Mouse (Mus musculus): ENCODE data around the gene Tas1r1. TPM values are rescaled to one million over a fixed set of nuclear protein-coding genes. Genes with fewer than 3 reads are reported as not detected.

The Tas1r1 gene
- polyA plus RNA-seq, 1 experiment, result 0.10 TPM

DNA sequence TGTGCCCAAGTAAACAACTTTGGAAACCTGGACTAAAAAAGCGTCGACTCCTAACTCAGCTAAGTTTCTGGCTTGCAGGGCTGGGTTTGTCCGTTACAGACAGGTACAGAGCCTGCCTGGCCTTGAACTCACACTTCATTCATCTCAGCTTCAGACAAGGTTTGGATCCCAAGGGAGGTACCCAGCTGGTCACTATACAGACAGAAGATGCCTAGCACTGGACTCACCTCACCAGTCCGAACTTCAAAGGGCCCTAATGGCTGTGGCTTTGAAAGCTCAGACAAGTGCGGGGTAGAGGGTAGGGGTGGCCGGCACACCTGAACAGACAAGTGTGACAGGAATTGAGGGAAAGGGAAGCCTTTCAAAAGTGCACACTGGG lies 49.3 kb downstream of the Tas1r1 start:
- no peaks in the 10 kb centered on the region for H3K27me3 ChIP-seq (ENCODE audit: control insufficient read depth, insufficient read depth, low read length)
- peaks cover 18% of the 10 kb centered on the region for H3K4me1 ChIP-seq (ENCODE audit: control insufficient read depth, insufficient read depth, low read length)
- 35% methylated on average over 6 of the region's 6 CpGs for WGBS
- no peak for TF ChIP-seq CTCF (IDR thresholded peaks at IDR 0.05; ENCODE audit: borderline replicate concordance, insufficient read depth, low read depth, low read length)
- TF ChIP-seq POLR2A (IDR thresholded peaks at IDR 0.05; ENCODE audit: borderline replicate concordance, insufficient read depth, low read length), result no peak
- H3K27ac ChIP-seq (ENCODE audit: insufficient read depth, low read length), result no peak overlapping the region
- DNase-seq, result no peak
- peak overlapping the region; percentile 77 for H3K4me3 ChIP-seq (replicated peaks; ENCODE audit: insufficient read depth, low read depth, low read length)

DNA sequence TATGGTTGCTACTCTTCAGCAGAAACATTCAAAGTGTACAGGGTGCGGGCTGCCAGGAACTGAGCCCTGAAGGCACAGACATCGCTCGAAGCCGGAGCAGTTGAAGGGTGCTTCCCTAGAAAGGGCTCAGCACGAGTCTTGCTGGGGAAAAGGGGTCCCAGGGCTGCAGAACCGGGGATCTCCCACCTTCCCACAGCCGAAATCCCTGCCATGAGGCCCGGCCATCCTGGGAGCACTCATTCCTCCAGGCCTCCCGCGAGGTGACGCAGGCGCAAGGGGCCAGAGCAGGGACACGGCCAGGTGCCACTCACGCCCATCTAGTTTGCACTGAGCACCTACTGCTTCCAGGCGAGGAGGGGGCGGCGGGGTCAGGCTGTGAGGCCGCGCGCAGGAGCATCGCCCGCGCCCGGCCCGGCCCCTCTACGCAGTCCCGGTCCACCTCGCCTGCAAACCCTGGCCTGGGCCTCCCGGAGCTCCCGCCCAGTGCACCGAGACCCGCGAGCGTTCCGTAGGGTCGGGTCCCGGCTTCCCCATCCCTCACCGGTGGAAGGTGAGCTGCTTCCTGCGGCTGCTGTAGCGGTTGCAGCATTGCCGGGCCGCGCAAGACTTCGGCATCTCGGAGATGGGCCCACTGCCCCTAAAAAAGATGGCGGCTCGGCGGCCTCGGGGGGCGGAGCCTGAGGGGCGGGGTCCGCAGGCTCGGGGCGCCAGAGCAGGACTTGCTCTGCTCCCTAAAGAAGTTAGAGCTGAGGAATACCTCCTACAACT lies 49.8 kb downstream of the Tas1r1 start, which contains the start of gene Thap3:
Gene Thap3 (minus strand): TSS at position 656 of the 768 bp plus-strand sequence.
- TF ChIP-seq POLR2A (IDR thresholded peaks at IDR 0.05; ENCODE audit: borderline replicate concordance, insufficient read depth, low read length) (peak; percentile 56; the same call in 1 of the 2 replicates), CTCF (IDR thresholded peaks at IDR 0.05; ENCODE audit: borderline replicate concordance, insufficient read depth, low read depth, low read length) (no peak)
- peak within 1 kb of the TSS; percentile 77 for H3K4me3 ChIP-seq (replicated peaks; ENCODE audit: insufficient read depth, low read depth, low read length)
- peak within 1 kb of the TSS; percentile 27 for H3K27ac ChIP-seq (ENCODE audit: insufficient read depth, low read length)
- DNase-seq, result peak; percentile 82 to 88
- no peaks in the 10 kb centered on the region for H3K27me3 ChIP-seq (ENCODE audit: control insufficient read depth, insufficient read depth, low read length)
- peaks cover 18% of the 10 kb centered on the region for H3K4me1 ChIP-seq (ENCODE audit: control insufficient read depth, insufficient read depth, low read length)
- under 1% methylated on average over 54 of the region's 54 CpGs for WGBS

DNA sequence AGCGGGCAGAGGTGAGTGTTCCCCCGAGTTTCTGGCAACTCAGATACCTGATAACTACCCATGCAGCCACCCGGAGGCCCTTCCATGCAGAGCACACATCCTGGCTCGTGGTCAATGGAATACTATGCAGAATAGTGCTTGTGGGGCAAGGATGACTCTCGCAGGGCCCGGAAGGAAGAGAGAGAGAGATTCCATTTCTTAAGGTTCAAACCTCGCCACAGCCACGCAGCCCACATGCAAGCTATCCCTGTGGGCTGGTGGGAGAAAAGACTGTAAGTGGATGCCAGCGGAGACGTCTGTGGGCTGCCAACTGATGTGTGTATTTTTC lies 50.4 kb downstream of the Tas1r1 start:
- H3K4me1 ChIP-seq (ENCODE audit: control insufficient read depth, insufficient read depth, low read length), result peaks cover 18% of the 10 kb centered on the region
- H3K27ac ChIP-seq (ENCODE audit: insufficient read depth, low read length), result no peak overlapping the region
- TF ChIP-seq CTCF (IDR thresholded peaks at IDR 0.05; ENCODE audit: borderline replicate concordance, insufficient read depth, low read depth, low read length) (no peak), POLR2A (IDR thresholded peaks at IDR 0.05; ENCODE audit: borderline replicate concordance, insufficient read depth, low read length) (no peak)
- peak overlapping the region; percentile 77 for H3K4me3 ChIP-seq (replicated peaks; ENCODE audit: insufficient read depth, low read depth, low read length)
- H3K27me3 ChIP-seq (ENCODE audit: control insufficient read depth, insufficient read depth, low read length), result no peaks in the 10 kb centered on the region
- no peak for DNase-seq
- 10% methylated on average over 10 of the region's 10 CpGs for WGBS

DNA sequence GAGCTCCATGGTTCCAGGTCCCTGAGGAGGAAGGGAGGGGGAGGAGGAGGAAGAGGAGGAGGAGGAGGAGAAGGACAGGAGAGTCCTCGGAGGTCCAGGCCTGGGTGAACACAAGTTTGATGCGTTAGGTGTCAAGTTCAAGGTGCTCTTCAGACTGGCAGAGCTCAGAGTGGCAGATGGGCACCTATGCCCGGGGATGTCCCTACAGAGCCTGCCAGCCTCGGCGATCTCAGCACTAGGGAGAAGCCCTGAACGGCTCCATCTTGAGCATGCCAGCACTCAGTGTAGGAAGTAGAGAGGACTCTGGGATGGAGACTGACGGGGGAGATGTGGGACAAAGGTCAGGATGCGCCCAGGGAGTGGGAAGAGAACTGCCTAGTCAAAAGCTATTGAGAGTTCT lies 51.7 kb downstream of the Tas1r1 start:
- WGBS, result 18% methylated on average over 8 of the region's 8 CpGs
- DNase-seq, result peak in 1 of 2 experiments; percentile 54
- TF ChIP-seq CTCF (IDR thresholded peaks at IDR 0.05; ENCODE audit: borderline replicate concordance, insufficient read depth, low read depth, low read length) (no peak), POLR2A (IDR thresholded peaks at IDR 0.05; ENCODE audit: borderline replicate concordance, insufficient read depth, low read length) (no peak)
- Histone ChIP-seq H3K4me3 (replicated peaks; ENCODE audit: insufficient read depth, low read depth, low read length) (peak overlapping the region; percentile 32), H3K27me3 (ENCODE audit: control insufficient read depth, insufficient read depth, low read length) (no peaks in the 10 kb centered on the region), H3K4me1 (ENCODE audit: control insufficient read depth, insufficient read depth, low read length) (peaks cover 21% of the 10 kb centered on the region), H3K27ac (ENCODE audit: insufficient read depth, low read length) (peak overlapping the region; percentile 29)

DNA sequence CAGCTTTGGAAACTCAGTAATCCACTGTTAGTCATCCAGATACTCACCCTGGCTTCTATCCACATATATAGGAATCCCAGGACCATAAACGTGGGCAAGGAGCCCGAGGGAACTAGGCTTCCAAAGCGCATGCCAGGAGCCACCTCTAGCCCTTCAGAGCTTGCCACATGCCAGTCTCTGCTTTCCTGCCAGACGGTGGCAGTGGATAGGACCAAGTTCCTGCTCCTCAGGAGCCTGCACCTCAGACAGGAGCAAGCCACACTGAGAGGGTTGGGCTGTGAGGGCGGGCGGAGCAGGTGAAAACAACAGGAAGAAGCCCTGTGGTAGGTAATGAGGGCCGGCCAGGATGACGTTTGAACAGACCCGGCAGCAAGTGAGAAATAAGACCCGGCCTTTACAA lies 52.5 kb downstream of the Tas1r1 start:
- WGBS, result 6% methylated on average over 10 of the region's 10 CpGs
- Histone ChIP-seq H3K4me3 (replicated peaks; ENCODE audit: insufficient read depth, low read depth, low read length) (peak overlapping the region; percentile 24), H3K4me1 (ENCODE audit: control insufficient read depth, insufficient read depth, low read length) (peaks cover 23% of the 10 kb centered on the region), H3K27me3 (ENCODE audit: control insufficient read depth, insufficient read depth, low read length) (no peaks in the 10 kb centered on the region), H3K27ac (ENCODE audit: insufficient read depth, low read length) (peak overlapping the region; percentile 29)
- TF ChIP-seq CTCF (IDR thresholded peaks at IDR 0.05; ENCODE audit: borderline replicate concordance, insufficient read depth, low read depth, low read length) (peak; percentile 16; the same call in 1 of the 2 replicates), POLR2A (IDR thresholded peaks at IDR 0.05; ENCODE audit: borderline replicate concordance, insufficient read depth, low read length) (0 out of 2 replicates have a peak, but pooled peaks have one; percentile 21)
- peak; percentile 72 to 83 for DNase-seq

DNA sequence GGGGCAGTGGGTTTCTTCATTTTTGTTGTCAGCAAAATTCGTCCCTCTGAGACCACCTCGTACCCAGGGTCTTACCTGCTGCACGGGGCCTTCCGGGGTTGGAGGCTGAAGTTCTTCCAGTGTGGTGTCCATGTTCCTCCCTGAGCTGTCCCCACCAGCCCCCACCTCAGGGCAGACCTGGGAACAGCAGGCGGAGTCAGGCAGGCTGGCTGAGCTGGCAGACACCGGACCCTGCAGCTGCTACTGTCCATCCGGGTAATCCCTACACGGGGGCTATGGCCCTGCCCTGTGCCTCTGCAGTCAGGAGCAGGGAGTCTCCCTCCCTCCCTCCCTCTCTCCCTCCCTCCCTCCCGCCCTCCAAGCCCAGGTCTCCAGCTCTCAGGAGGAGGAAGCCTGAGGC lies 54.8 kb downstream of the Tas1r1 start:
- DNase-seq, result no peak
- Histone ChIP-seq H3K4me3 (replicated peaks; ENCODE audit: insufficient read depth, low read depth, low read length) (no peak overlapping the region), H3K27me3 (ENCODE audit: control insufficient read depth, insufficient read depth, low read length) (no peaks in the 10 kb centered on the region)

DNA sequence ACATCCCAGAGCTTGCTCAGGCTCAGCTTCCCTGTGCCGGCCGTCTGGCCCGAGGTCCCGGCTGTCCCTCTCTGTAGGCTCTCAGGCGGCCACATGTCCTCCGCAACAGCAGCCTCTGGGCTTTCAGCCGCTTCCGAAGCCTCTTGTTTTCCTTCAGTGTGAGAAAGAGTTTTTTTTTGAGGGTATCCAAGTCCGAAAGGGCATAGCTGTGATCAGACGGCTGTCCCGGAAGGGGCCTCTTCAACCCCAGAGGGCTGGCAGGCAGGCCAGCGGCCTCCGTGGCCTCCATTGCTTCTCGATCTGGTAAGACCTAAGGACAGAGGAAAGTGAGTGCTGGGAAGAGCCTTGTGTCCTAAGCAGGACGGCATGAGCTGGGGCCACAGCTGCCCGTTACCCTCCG lies 55.3 kb downstream of the Tas1r1 start:
- H3K27me3 ChIP-seq (ENCODE audit: control insufficient read depth, insufficient read depth, low read length), result no peaks in the 10 kb centered on the region
- H3K27ac ChIP-seq (ENCODE audit: insufficient read depth, low read length), result no peak overlapping the region
- no peak for DNase-seq
- H3K4me3 ChIP-seq (replicated peaks; ENCODE audit: insufficient read depth, low read depth, low read length), result no peak overlapping the region
- H3K4me1 ChIP-seq (ENCODE audit: control insufficient read depth, insufficient read depth, low read length), result peaks cover 23% of the 10 kb centered on the region
- WGBS, result 61% methylated on average over 17 of the region's 17 CpGs
- TF ChIP-seq POLR2A (IDR thresholded peaks at IDR 0.05; ENCODE audit: borderline replicate concordance, insufficient read depth, low read length) (no peak), CTCF (IDR thresholded peaks at IDR 0.05; ENCODE audit: borderline replicate concordance, insufficient read depth, low read depth, low read length) (no peak)

More for the DNA sequence above, 54.8 kb downstream of the Tas1r1 start:
- TF ChIP-seq CTCF (IDR thresholded peaks at IDR 0.05; ENCODE audit: borderline replicate concordance, insufficient read depth, low read depth, low read length) (no peak), POLR2A (IDR thresholded peaks at IDR 0.05; ENCODE audit: borderline replicate concordance, insufficient read depth, low read length) (no peak)
- WGBS, result 23% methylated on average over 8 of the region's 9 CpGs
- no peak overlapping the region for H3K27ac ChIP-seq (ENCODE audit: insufficient read depth, low read length)
- peaks cover 23% of the 10 kb centered on the region for H3K4me1 ChIP-seq (ENCODE audit: control insufficient read depth, insufficient read depth, low read length)

DNA sequence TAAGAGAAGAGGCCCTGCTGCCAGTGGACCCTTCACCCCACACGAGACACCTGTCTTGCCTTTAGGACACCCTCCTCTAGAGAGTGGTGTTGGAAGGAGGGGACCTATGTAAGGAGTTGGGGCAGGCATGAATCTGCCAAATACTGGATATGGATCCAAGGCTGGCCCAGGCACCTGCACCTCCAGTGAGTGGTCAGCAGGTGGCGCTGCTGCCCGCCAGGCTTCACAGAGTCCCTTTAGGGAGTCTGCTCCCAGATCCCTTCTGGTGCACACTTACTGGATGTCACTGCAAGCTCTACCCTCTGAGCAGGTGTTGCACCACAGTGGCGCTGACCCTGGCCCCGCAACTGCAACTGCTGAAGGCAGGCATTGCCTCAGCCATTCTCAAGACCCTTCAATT lies 57.0 kb downstream of the Tas1r1 start:
- no peaks in the 10 kb centered on the region for H3K27me3 ChIP-seq (ENCODE audit: control insufficient read depth, insufficient read depth, low read length)
- peak; percentile 80 to 89 for DNase-seq
- no peak overlapping the region for H3K4me3 ChIP-seq (replicated peaks; ENCODE audit: insufficient read depth, low read depth, low read length)
- no peak for TF ChIP-seq POLR2A (IDR thresholded peaks at IDR 0.05; ENCODE audit: borderline replicate concordance, insufficient read depth, low read length)
- peak; percentile 99 for TF ChIP-seq CTCF (IDR thresholded peaks at IDR 0.05; ENCODE audit: borderline replicate concordance, insufficient read depth, low read depth, low read length)
- WGBS, result 3% methylated on average over 5 of the region's 5 CpGs
- peaks cover 18% of the 10 kb centered on the region for H3K4me1 ChIP-seq (ENCODE audit: control insufficient read depth, insufficient read depth, low read length)
- no peak overlapping the region for H3K27ac ChIP-seq (ENCODE audit: insufficient read depth, low read length)
